Mouse (Mus musculus) heart, adult 8-10 months (tissue): Measurements from ENCODE around the gene Tmem143. TPM values are rescaled to one million over a fixed set of nuclear protein-coding genes. Genes with fewer than 3 reads are reported as not detected.
"Not testable (repeated sequence)": the region's sequence is repeated elsewhere in the genome, so short reads cannot be mapped to it uniquely, and the experiment has no call there.

Experiments used
- DNase-seq: peaks from one replicate; pipeline ENCODE4 v3.0.0; 2022; ENCODE audit warnings: low spot score
- total RNA-seq, 4 experiments: library from RNA; stranded (reverse); gene quantifications; 2 replicates each; pipeline ENCODE4 v1.2.4; 2022

Gene Tmem143
- total RNA-seq, 4 experiments from 2014 or later, result 115 to 143 (median 126) TPM

- peak; percentile 98 for DNase-seq
Observed at GRCm38 (mm10) chr7:45922928-45923761, 26.4 kb downstream of the Tmem143 start.

DNA sequence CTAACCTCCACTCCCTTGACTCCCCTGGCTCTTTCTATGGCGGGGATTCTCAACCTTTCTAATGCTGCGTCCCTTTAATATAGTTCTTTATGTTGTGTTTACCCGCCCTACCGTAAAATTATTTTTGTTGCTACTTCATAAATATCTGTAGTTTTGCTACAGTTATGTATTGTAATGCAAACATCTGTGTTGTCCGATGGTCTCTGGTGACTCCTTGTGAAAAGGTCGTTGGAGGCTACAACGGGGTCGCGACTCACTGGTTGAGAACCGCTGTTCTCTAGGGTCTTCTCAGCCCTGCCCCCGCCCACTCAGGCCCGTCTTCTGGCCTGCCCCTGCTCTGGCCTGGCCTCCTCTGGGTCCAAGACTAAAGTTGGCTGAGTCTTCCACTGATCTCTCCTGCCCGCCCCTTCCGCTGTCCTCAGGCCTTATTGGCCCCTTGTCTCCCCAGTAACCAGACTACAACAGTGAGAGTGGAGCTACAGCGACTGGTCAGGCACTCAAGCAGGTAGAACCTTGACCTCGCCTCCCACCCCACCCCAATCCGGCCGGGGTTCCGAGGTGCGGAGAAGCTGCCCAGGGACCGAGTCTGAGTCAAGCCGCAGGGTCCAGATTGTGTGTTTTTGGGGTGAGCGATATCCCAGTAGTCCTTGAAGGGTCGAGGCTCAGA is 27.2 kb downstream of the Tmem143 start, which contains the start of gene Ccdc114:
TSS of gene Ccdc114 (plus strand) at position 311 of the 667 bp plus-strand sequence.
- peak; percentile 91 for DNase-seq

GRCm38 (mm10) chr7:45924429-45924816 is 27.7 kb downstream of the Tmem143 start:
- no peak for DNase-seq

DNA sequence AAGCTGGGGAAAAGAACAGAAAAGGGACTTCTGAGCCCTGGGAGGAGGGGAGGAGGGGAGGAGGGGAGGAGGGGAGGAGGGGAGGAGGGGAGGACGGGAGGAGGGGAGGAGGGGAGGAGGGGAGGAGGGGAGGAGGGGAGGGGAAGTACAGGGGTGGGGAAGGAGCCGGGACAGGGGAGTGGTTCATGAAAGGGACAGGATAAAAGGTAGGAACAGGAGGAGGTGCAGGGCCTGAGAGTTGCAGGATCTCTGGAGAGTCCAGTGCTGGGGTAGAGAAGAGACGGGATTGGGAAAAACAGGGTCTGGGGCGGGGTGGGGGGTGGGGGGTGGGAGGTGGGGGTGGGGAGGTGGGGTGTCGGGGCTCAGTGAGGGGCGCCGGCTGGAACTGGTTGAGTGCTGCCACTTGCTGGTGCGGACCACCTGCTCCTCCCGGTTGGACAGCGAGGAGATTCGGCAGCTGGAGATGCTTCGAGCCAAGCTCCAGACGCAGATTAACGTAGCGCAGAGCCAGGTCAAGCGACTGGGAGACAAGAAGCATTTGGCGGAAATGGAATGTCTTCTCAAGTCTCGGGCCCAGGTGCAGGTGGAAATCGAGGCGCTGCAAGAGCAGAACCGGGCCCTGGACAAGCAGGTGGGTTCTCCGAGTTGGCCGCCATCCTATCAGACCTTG is 32.0 kb downstream of the Tmem143 start:
- no peak for DNase-seq

GRCm38 (mm10) chr7:45929688-45930087 is 32.9 kb downstream of the Tmem143 start:
- DNase-seq, result no peak

- not testable (repeated sequence) for DNase-seq
Observed at GRCm38 (mm10) chr7:45933766-45934165, 37.0 kb downstream of the Tmem143 start.

DNA sequence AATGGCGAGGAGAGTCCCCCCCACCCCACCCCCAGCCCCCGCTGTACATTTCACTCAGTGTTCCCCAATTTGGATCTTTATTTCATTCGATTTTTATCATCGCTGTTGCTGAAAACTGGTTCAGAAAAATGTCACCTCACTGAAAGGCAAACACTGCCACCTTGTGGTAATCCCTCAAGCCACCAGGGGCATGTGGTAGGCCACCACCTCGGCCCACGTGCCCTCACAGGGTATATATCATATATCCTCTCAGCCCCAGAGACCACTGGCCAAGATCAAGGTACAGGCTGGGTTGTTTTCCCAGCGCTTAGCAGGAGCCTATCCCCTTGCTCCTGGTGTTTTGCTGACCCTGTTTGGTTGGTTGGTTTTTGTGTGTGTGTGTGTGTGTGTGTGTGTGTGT is 38.4 kb downstream of the Tmem143 start:
- DNase-seq, result no peak

GRCm38 (mm10) chr7:45939836-45940235 is 43.1 kb downstream of the Tmem143 start:
- no peak for DNase-seq

DNA sequence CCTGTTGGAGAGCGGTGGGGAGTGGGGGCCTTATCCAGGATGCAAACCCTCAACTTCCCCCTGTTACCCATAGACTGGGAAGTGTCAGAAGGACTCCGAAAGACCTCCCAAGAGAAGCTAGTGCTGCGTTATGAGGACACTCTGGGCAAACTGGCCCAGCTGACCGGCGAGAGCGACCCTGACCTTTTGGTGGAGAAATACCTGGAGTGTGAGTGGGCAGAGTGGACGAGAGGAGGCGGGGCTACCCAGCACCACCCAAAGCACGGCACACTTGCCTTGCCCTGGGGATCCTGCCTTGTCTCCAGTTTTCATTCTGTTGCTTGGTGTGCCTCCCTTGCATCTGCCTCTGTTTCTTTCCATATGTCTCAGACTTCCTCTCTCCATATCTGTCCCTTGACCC is 45.2 kb downstream of the Tmem143 start:
- DNase-seq, result no peak

GRCm38 (mm10) chr7:45943280-45943679 is 46.5 kb downstream of the Tmem143 start:
- DNase-seq, result not testable (repeated sequence)

DNA sequence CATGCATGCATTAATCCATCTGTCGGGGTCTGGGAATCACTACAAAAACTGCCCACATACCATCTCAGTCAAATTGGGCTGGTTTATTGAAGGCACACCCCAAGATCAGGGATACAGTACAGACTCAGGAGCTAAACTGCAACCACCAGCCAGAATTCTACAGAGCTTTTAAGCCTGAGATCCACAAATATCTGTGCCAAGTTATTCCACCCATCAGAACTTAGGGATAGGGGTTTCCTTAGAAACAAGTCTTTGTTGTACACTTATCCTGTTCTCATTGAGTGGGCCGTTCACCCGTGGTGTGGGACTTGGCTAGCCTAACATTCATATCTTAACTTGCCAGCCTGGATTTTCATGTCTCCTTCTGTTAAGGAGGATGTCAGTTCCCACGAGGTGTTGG is 52.3 kb downstream of the Tmem143 start:
- no peak for DNase-seq

GRCm38 (mm10) chr7:45956611-45957010 is 59.9 kb downstream of the Tmem143 start:
- no peak for DNase-seq

Other genes with a start within 250 kb of the Tmem143 start
- gene Fut2, start 230.5 kb upstream of the Tmem143 start, total RNA-seq, result 1 to 10 TPM in 1 of 4 experiments, under 1 TPM in 3; 0.19 to 1.5 (median 0.58) TPM
- under 1 TPM in 2 of 4 experiments, not detected in 2; 0.22 to 0.25 TPM for gene Ntn5, start 212.9 kb upstream of the Tmem143 start, total RNA-seq
- under 1 TPM in 3 of 4 experiments, not detected in 1; 0.16 to 0.25 (median 0.23) TPM for gene Sec1, start 202.5 kb upstream of the Tmem143 start, total RNA-seq
- gene Car11, start 197.1 kb upstream of the Tmem143 start, total RNA-seq, result 1 to 10 TPM; 5.5 to 8.7 (median 8.1) TPM
- gene Dbp, start 191.9 kb upstream of the Tmem143 start, total RNA-seq, result 100 to 1,000 TPM in 3 of 4 experiments, 10 to 100 TPM in 1; 72.2 to 183 (median 152) TPM
- gene Rpl18, start 181.5 kb upstream of the Tmem143 start, total RNA-seq, result 100 to 1,000 TPM; 552 to 697 (median 598) TPM
- gene Sphk2, start 178.9 kb upstream of the Tmem143 start, total RNA-seq, result 10 to 100 TPM; 15.3 to 19.3 (median 18.4) TPM
- gene Fam83e, start 175.7 kb upstream of the Tmem143 start, total RNA-seq, result under 1 TPM; 0.19 to 0.55 (median 0.44) TPM
- gene Spaca4, start 171.1 kb upstream of the Tmem143 start, total RNA-seq, result not detected
- gene Lmtk3, start 113.2 kb upstream of the Tmem143 start, total RNA-seq, result under 1 TPM in 1 of 4 experiments, not detected in 3; 0.22 TPM
- gene Sult2b1, start 112.3 kb upstream of the Tmem143 start, total RNA-seq, result not detected
- gene Cyth2, start 82.4 kb upstream of the Tmem143 start, total RNA-seq, result 10 to 100 TPM; 54.0 to 65.5 (median 62.1) TPM
- 1 to 10 TPM in 3 of 4 experiments, under 1 TPM in 1; 0.87 to 6.1 (median 3.1) TPM for gene Kcnj14, start 72.2 kb upstream of the Tmem143 start, total RNA-seq
- 10 to 100 TPM; 10.2 to 16.0 (median 13.6) TPM for gene Grwd1, start 66.0 kb upstream of the Tmem143 start, total RNA-seq
- 100 to 1,000 TPM; 115 to 134 (median 127) TPM for gene Kdelr1, start 24.2 kb upstream of the Tmem143 start, total RNA-seq
- gene Grin2d, start 18.6 kb upstream of the Tmem143 start, total RNA-seq, result 1 to 10 TPM; 1.1 to 2.2 (median 1.3) TPM
- not detected for gene Syngr4, start 227 bp upstream of the Tmem143 start, total RNA-seq
- 10 to 100 TPM; 17.3 to 24.6 (median 22.3) TPM for gene Emp3, start 24.5 kb downstream of the Tmem143 start, total RNA-seq
- 1 to 10 TPM in 3 of 4 experiments, under 1 TPM in 1; 0.66 to 1.4 (median 1.2) TPM for gene Ccdc114, start 27.1 kb downstream of the Tmem143 start, total RNA-seq
- not detected for gene Abcc6, start 133.4 kb downstream of the Tmem143 start, total RNA-seq
- gene Nomo1, start 136.8 kb downstream of the Tmem143 start, total RNA-seq, result 100 to 1,000 TPM in 1 of 4 experiments, 10 to 100 TPM in 3; 87.3 to 107 (median 96.3) TPM
- 100 to 1,000 TPM; 130 to 134 (median 132) TPM for gene Kcnj11, start 203.8 kb downstream of the Tmem143 start, total RNA-seq